Mouse (Mus musculus) lung, embryonic 14.5 days (tissue): Measurements from ENCODE around the gene Olfr311. TPM values are rescaled to one million over a fixed set of nuclear protein-coding genes. Genes with fewer than 3 reads are reported as not detected.

Source experiments
- ATAC-seq: fragments of 200-750 bp; cut with Nextera tagmentation; 2 replicates; pipeline ENCODE4 v1.8.0; 2017; ENCODE audit warnings: mild to moderate bottlenecking, moderate TSS enrichment, moderate library complexity; ENCODE audit not compliant: insufficient read depth
- DNase-seq: peaks from one replicate; pipeline ENCODE4 v3.0.0-alpha.2; 2015
- H3K27ac ChIP-seq: fragments of 300-500 bp; sonication (generic); 2 replicates; pipeline ENCODE4 v1.5.1; 2014; ENCODE audit warnings: low read depth, mild to moderate bottlenecking, moderate library complexity
- H3K27me3 ChIP-seq: fragments of 300-500 bp; sonication (generic); 2 replicates; pipeline ENCODE4 v1.6.1; 2014; ENCODE audit warnings: low read length, control low read depth; ENCODE audit not compliant: insufficient read depth
- H3K36me3 ChIP-seq: fragments of 300-500 bp; sonication (generic); 2 replicates; pipeline ENCODE4 v1.6.1; 2014; ENCODE audit warnings: control low read depth; ENCODE audit not compliant: insufficient read depth
- H3K4me1 ChIP-seq: fragments of 300-500 bp; sonication (generic); 2 replicates; pipeline ENCODE4 v1.6.1; 2014; ENCODE audit warnings: antibody characterized with exemption, control low read depth; ENCODE audit not compliant: insufficient read depth
- H3K4me2 ChIP-seq: fragments of 300-500 bp; sonication (generic); 2 replicates; pipeline ENCODE4 v1.6.1; 2014; ENCODE audit warnings: mild to moderate bottlenecking
- H3K4me3 ChIP-seq: fragments of 300-500 bp; sonication (generic); 2 replicates; pipeline ENCODE4 v1.5.1; 2014; ENCODE audit warnings: low read depth, low read length
- H3K9ac ChIP-seq: fragments of 300-500 bp; sonication (generic); 2 replicates; pipeline ENCODE4 v1.6.1; 2014
- H3K9me3 ChIP-seq: fragments of 300-500 bp; sonication (generic); 2 replicates; pipeline ENCODE4 v1.6.1; 2016; ENCODE audit warnings: low read depth, low read length, control low read depth
- CTCF ChIP-seq: IDR thresholded peaks from 2 replicates; pipeline ENCODE4 v1.5.1; 2016; ENCODE audit warnings: antibody characterized with exemption, low read depth
- WGBS: fragments of 180-500 bp; shearing (Covaris S2); extraction: QIAGEN DNeasy Blood & Tissue Kit; methylation state at CpG from one replicate; pipeline ENCODE4 v1.1.7; 2014; 5-methylcytosine and 5-hydroxymethylcytosine counted together
- polyA plus RNA-seq: library from polyadenylated mRNA; unstranded; fragments of >200 nt; fragmentation: Nextera tagmentation; extraction: Ambion mirVana; gene quantifications from 2 replicates; pipeline ENCODE4 v1.2.1, GENCODE M21; 2014

The Olfr311 gene
- polyA plus RNA-seq, 1 experiment from 2014 or later, result not detected

GRCm38 (mm10) chr11:58867954-58868330, 28.9 kb downstream of the Olfr311 start:
- peak overlapping the region; percentile 74; the same call in 1 of the 2 replicates for H3K9ac ChIP-seq
- H3K4me2 ChIP-seq, result peak overlapping the region; percentile 81
- H3K9me3 ChIP-seq, result no peaks in the 10 kb centered on the region
- peak overlapping the region; percentile 63 for H3K4me3 ChIP-seq
- H3K36me3 ChIP-seq, result peaks cover 7% of the 10 kb centered on the region
- WGBS, result 78% methylated on average over 6 of the region's 6 CpGs
- no peak for TF ChIP-seq CTCF
- peaks cover 3% of the 10 kb centered on the region; the same call in 1 of the 2 replicates for H3K4me1 ChIP-seq
- H3K27me3 ChIP-seq, result no peaks in the 10 kb centered on the region
- no peak for DNase-seq
- ATAC-seq, result no peak
- no peak overlapping the region for H3K27ac ChIP-seq

GRCm38 (mm10) chr11:58870961-58871360, 31.9 kb downstream of the Olfr311 start:
- H3K9ac ChIP-seq, result no peak overlapping the region
- no peak for TF ChIP-seq CTCF
- H3K9me3 ChIP-seq, result no peaks in the 10 kb centered on the region
- H3K4me3 ChIP-seq, result no peak overlapping the region
- DNase-seq, result no peak
- no peak overlapping the region for H3K4me2 ChIP-seq
- H3K27me3 ChIP-seq, result no peaks in the 10 kb centered on the region
- peaks cover 3% of the 10 kb centered on the region; the same call in 1 of the 2 replicates for H3K4me1 ChIP-seq
- WGBS, result 78% methylated on average over 4 of the region's 4 CpGs
- no peak overlapping the region for H3K27ac ChIP-seq
- H3K36me3 ChIP-seq, result peaks cover 9% of the 10 kb centered on the region
- ATAC-seq, result no peak

- DNase-seq (no peak), ATAC-seq (no peak)
- no peak overlapping the region for H3K4me2 ChIP-seq
- no peaks in the 10 kb centered on the region for H3K27me3 ChIP-seq
- no peak for TF ChIP-seq CTCF
- H3K4me1 ChIP-seq, result no peaks in the 10 kb centered on the region
- no peak overlapping the region for H3K27ac ChIP-seq
- H3K9me3 ChIP-seq, result no peaks in the 10 kb centered on the region
- H3K4me3 ChIP-seq, result no peak overlapping the region
- H3K9ac ChIP-seq, result no peak overlapping the region
- WGBS, result 82% methylated on average over 8 of the region's 8 CpGs
- peaks cover 24% of the 10 kb centered on the region for H3K36me3 ChIP-seq
Measured at GRCm38 (mm10) chr11:58883756-58884155, 44.7 kb downstream of the Olfr311 start.

- H3K9ac ChIP-seq, result no peak overlapping the region
- 83% methylated on average over 10 of the region's 10 CpGs for WGBS
- H3K4me1 ChIP-seq, result no peaks in the 10 kb centered on the region
- H3K9me3 ChIP-seq, result no peaks in the 10 kb centered on the region
- peaks cover 53% of the 10 kb centered on the region for H3K36me3 ChIP-seq
- no peak for TF ChIP-seq CTCF
- ATAC-seq (no peak), DNase-seq (no peak)
- H3K27me3 ChIP-seq, result no peaks in the 10 kb centered on the region
- H3K27ac ChIP-seq, result no peak overlapping the region
- H3K4me3 ChIP-seq, result no peak overlapping the region
- no peak overlapping the region for H3K4me2 ChIP-seq
Measured at GRCm38 (mm10) chr11:58890511-58890910, 51.5 kb downstream of the Olfr311 start.

Other genes with a start within 250 kb of the Olfr311 start
- gene Olfr324, start 244.1 kb upstream of the Olfr311 start, polyA plus RNA-seq, result not detected in 2 replicates
- gene 2210407C18Rik, start 223.2 kb upstream of the Olfr311 start, polyA plus RNA-seq, result not detected in 2 replicates
- not detected in 2 replicates for gene Olfr323, start 208.8 kb upstream of the Olfr311 start, polyA plus RNA-seq
- gene Trim58, start 198.8 kb upstream of the Olfr311 start, polyA plus RNA-seq, result 0.11 TPM in 1 of 2 replicates, not detected in the other
- not detected in 2 replicates for gene Olfr322, start 180.5 kb upstream of the Olfr311 start, polyA plus RNA-seq
- not detected in 2 replicates for gene Olfr320, start 158.2 kb upstream of the Olfr311 start, polyA plus RNA-seq
- not detected in 2 replicates for gene Olfr319, start 140.1 kb upstream of the Olfr311 start, polyA plus RNA-seq
- gene Olfr318, start 115.2 kb upstream of the Olfr311 start, polyA plus RNA-seq, result not detected in 2 replicates
- gene Olfr317, start 100.0 kb upstream of the Olfr311 start, polyA plus RNA-seq, result not detected in 2 replicates
- gene Olfr316, start 86.5 kb upstream of the Olfr311 start, polyA plus RNA-seq, result not detected in 2 replicates
- gene Olfr315, start 66.1 kb upstream of the Olfr311 start, polyA plus RNA-seq, result not detected in 2 replicates
- 0.11 TPM in 1 of 2 replicates, not detected in the other for gene Olfr314, start 56.3 kb upstream of the Olfr311 start, polyA plus RNA-seq
- not detected in 2 replicates for gene Fam183b, start 37.3 kb upstream of the Olfr311 start, polyA plus RNA-seq
- gene Olfr313, start 24.3 kb upstream of the Olfr311 start, polyA plus RNA-seq, result not detected in 2 replicates
- gene Olfr312, start 10.0 kb upstream of the Olfr311 start, polyA plus RNA-seq, result not detected in 2 replicates
- gene Gm12258, start 7.9 kb downstream of the Olfr311 start, polyA plus RNA-seq, result 7.2 and 9.3 TPM in 2 replicates
- 5.8 and 9.2 TPM in 2 replicates for gene 2810021J22Rik, start 28.0 kb downstream of the Olfr311 start, polyA plus RNA-seq
- gene Zfp39, start 65.0 kb downstream of the Olfr311 start, polyA plus RNA-seq, result 7.8 and 7.9 TPM in 2 replicates
- not detected in 2 replicates for gene Btnl10, start 78.7 kb downstream of the Olfr311 start, polyA plus RNA-seq
- gene Rnf187, start 99.7 kb downstream of the Olfr311 start, polyA plus RNA-seq, result 273 and 293 TPM in 2 replicates
- 9.0 and 9.5 TPM in 2 replicates for gene Hist3h2ba, start 109.7 kb downstream of the Olfr311 start, polyA plus RNA-seq
- gene Hist3h2a, start 115.4 kb downstream of the Olfr311 start, polyA plus RNA-seq, result 18.1 and 18.5 TPM in 2 replicates
- 0.14 and 0.22 TPM in 2 replicates for gene Trim17, start 115.4 kb downstream of the Olfr311 start, polyA plus RNA-seq
- gene Trim11, start 138.8 kb downstream of the Olfr311 start, polyA plus RNA-seq, result 17.2 and 18.2 TPM in 2 replicates